Mouse (Mus musculus) embryo, embryonic 9.5 days (tissue): ENCODE data around the gene Acr.

Source experiments
- DNase-seq: peaks from one replicate; pipeline ENCODE4 v3.0.0-alpha.2; 2017; ENCODE audit errors: extremely low spot score

Gene Acr

DNA sequence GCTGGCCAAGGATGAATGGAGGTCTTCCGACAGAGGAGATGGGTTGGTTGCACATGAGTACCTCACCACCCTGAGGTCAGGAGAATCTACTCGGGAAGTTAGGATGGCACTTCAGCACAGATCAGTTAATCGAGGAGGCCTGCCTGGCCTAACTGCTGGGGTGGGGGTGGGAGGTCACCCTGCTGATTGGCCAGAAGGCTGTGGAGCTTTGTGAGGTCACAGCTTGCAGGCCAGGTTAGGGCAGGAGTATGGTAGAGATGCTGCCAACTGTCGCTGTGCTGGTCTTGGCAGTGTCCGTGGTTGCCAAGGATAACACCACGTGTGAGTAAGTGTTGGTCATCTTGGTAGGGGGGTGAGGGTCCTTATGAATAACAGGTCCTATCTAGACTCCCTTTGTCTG is at the start of gene Acr:
Gene Acr, plus strand, starts transcription at position 213 of the 400 bp plus-strand sequence.
- DNase-seq = no peak

DNA sequence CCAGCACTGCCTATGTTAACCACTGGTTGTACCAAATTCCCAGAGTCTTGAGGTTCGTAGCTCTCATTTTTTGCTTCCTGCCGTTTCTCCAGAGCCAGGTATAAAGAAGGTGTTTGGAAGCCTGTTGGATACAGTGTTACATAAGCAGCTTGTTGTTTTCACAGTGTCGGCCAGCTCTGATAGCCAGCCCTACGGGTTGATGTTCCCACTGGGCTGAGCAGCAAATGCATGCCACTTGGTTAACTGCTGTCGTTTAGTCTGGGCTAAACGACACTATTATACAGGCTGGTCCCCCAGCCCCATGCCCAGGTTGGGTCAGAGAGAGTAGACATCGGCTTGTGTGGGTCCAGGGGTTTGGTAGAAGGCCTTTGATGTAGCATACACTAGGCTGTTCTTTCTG is 46.2 kb upstream of the Acr start:
- DNase-seq = no peak

DNA sequence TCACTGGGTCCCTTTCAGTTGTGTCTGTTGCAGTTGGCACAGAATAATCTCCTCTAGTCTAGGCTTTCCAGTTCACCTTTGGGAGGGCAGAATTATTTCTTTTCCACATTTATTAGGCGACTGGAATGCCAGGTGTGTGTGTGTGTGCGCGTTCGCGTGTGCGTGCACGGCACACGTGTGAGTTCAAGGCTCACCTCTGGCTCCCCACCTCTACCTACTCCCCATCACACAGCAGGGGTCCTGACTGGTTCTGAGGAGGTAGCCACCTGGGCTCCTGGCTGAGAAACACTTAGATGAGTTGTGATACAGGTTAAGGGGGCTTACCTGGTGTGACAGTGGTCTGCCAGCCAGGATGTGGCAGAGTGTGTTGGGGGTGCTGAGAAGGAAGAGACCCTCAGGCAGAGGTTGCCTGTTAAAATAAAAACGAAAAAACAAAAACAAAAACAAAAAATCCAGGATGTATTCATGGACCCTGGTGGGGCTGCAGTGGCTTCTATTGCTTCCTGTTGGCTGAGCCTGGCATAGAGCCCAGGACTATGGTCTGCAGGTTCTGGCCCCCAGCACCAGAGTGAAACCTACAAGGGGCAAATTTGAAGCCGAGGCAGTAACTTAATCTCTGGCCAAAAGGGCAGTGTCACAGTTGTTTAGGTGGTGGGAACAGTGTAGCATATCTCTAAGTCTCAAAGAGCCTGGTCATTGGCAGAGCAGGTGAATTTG is 45.4 kb upstream of the Acr start:
- DNase-seq = no peak

DNA sequence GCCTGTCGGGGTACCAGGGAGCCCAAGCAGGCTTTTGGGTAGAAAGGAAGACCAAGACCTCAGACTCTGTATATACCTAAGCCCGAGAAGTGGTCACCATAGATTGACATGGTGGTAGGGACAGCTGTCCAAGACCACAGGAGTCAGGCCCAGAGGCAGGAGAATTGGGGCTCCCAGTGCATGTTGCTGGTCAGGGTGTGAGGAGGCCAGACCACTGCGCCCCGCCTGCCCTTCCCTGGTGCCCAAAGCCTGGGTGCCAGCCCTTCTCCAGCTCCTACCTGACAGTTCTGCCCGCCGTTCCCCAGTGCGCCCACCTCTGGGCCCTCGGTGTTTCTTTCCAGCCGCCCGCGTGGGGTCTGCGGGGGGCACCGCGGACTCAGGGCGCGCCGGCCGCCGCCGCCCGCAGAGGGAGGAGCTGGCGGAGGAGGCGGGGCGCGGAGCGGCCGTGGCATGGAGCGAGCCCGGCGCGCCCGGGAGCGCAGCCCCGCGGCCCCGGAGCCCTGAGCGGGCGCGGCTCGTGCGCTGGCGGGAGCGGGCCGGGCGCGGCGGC is 44.8 kb upstream of the Acr start:
- DNase-seq = peak; percentile 15

DNA sequence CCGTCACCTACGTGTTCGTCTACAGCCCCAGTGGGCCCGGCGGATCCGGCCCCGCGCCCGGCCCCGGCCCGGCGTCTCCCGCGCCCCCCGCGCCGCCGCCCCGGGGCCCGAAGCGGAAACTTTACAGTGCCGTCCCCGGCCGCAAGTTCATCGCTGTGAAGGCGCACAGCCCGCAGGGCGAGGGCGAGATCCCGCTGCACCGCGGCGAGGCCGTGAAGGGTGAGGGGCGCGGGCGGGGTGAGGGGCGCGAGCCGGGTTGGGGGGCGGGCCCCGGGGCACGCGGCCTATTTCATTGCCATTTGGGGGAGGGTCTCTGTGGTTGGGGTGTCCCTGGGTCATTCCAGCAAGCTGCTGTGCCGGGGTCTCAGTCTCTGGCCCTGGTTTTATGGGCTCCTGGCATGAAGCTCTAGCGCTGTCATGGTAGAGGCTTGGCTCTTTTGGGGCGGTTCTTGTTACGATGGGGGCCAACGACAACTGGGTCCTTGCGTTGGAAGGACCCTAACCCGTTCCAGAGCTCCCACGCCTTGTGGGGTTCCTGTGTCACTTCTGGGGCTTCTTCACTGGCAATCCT is 44.0 kb upstream of the Acr start:
- peak; percentile 39 for DNase-seq

DNA sequence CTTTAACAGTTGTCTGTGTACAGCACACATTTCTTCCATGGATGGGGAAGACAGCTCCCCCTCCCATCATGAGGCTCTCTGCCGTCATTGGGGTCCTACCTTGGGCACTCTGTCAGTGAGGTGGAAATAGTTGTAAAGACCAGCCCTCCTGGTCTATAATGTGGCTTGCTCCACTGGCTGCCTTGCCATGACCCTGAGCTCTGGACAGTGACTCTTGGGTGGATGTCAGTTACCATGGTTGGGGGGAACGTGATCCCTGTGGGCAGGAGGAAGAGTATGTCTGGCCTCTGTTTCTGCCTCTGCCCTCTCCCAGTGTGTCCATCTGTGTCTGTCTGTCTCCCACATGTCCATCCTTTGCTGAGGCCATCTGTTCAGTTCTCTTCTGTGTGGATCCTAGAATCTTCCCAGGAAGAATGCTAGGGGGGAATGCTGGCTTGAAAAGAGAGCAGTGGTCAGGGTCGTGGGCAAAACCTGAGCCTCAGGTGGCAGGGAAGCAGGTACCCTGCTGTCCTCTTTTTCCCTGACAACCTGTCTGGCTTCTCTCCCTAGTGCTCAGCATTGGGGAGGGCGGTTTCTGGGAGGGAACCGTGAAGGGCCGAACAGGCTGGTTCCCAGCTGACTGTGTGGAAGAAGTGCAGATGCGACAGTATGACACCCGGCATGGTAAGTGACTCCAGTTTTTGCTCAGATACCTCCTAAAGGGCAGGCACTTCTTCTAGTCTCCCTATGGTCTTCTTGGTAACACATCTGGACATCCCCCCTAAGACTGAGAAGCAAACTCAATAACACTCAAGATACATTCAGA is 43.3 kb upstream of the Acr start:
- DNase-seq = no peak

DNA sequence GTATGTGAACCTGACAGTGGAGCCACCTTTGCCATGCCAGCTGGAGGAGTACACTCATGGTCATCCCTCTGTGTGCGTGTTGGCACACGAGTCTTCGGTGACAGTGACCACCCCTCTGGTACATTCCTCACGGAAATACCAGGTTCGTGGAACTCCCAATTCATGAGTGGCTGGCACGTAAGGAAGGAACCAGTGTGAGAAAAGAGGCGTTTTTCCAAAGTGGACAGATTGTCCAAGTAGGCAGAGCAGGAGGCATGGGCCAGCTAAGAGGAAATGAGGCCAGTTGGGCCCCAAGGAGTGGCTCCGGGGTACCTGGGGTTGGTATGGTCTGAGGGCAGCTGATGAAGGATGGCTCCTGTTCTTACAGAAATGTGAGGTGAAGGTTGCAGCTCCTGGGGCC is 42.7 kb upstream of the Acr start:
- no peak for DNase-seq

DNA sequence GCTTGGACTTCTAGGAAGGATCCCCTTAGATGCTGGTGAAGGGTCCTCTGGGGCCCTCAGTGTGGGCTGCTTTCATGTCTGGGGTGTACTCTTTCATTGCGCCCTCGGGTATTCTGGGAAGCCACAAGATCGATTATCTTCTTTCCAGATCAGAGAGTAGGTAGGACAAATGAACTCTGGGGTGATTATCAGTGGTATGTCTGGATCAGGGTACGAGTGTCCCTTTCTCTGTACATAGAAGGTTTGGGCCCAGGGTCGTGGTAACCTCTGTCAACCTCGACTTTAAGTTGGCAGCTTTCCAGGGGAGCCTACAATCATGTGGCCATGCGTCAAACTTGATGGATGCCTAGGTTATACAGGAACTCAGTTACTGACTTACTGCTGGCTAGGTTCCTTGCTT is 42.2 kb upstream of the Acr start:
- DNase-seq = no peak

DNA sequence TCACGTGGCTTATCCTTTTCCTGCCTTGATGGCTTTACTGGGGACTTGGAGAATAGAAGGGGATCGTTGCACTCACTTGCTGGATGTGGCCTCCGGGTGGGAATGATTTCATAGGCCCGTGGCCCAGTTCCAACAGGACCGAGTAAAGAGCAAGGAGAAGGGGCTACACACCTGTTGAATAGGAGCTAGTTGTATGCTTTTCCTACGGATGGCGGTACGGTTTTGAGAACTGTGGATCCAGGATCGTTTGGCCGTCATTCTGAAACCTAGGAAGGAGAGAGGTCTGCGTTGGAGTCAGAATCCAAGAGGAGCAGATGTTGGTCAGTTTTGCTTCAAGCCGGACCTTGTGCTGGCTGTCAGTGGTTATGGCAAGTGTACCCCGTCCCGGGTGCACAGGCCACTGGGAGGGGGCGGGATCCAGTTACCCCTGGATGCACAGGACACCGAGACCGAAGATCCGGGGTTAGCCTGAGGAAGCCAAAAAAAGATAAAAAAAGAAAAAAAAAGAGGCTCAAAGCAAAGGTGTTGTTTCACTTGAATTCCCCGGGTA is 41.3 kb upstream of the Acr start:
- DNase-seq = no peak

DNA sequence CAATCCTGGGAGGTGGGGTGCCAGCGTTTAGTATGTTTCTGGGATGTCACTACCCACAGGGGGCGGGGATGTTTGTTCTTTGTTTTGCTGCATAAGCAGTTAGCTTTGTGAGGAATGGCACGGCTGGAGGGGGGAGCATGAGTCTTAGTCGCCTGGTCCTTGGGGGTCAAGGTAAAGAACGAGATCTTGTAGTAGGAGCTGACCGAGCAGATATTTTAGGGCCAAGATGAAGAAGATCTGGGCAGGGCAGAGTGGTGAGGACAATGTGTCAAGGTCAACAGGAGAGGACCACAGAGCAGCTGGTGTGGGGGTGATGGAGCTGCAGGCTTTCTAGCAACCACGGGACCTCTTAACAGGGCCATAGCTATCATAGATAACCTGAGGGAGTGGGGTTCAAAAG is 40.7 kb upstream of the Acr start:
- no peak for DNase-seq

DNA sequence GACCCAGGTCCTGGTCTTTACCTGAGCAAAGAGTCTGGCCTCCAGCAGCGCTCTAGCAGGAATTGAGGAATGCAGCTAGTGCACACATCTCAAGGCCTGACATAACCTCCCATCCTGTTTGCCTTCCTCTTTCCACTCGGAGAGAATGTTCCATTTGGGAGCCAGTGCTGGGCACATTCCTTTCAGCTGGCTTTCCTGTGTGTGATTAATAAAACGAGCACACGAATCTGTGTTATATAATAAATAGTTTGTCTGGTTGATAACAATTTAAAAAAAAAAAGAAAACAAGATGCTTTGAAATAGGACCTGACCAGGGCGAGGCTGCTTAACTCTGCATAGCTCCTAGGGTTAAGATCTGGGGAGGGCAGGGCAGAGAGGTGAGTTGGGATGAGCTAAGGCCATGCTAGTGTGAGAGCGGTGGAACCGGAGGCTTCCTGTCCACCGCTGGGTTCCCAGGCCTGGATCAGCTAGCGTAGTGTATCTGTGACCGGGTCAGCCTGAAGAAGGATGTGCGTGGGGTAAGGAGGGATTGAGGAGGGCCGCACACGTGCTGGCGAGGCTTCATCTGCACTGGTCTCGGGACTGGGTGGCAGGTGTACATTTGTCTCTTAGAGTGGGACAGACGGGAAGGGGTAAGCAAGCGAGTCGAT is 39.8 kb upstream of the Acr start:
- no peak for DNase-seq

DNA sequence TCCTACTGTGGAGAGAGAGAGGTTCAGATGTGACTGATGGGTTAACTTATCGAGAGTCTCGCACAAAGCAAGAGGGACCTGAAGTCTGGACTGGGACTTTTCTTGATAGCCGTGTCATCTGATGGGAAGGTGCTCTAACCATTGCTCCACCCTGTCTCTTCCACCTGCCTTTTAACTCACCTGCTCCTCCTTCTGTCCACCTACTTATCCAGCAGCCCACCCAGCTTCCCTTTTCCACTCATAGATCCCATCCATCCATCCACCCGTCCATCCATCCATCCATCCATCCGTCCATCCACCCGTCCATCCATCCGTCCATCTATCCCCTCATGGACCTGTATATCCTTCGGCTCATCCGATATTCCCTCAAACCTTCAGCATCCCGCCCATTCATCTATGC is 39.2 kb upstream of the Acr start:
- DNase-seq = no peak

DNA sequence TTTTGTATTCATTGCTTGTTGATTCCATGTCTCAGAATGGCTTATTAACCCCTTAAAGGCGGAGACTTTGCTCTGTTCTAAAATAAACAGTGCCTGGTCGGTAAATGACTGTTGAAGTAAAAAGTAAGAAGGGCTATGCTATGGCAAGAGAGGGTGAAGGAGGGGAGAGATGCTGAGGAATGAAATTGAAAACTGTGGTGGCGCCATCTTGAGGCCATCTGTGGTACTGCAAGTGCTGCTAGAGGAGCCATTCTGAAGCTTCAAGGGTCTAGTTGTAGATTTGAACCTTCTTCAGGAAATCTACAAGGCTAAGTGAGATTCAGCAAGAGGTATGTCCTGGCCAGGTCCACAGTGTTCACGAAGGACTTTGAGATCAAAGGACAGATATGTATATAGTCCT is 37.8 kb upstream of the Acr start:
- DNase-seq = peak; percentile 71

DNA sequence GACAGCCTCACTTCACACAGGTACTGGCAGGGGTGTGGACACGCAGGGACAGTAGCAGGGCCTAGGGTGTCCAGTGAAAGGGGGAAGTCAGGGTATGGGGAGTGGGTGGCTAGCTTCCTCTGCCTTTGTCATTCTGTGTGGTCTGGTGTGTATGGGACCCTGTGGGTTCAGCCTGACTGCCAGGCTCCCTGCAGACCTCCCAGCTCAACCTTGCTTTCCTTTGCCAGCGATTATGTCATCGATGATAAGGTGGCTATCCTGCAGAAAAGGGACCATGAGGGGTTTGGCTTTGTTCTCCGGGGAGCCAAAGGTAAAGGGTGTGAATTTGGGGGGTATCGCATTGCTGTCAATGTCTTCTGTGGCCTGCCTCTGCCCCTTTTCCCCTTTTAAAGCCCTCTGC is 36.7 kb upstream of the Acr start:
- DNase-seq = no peak

DNA sequence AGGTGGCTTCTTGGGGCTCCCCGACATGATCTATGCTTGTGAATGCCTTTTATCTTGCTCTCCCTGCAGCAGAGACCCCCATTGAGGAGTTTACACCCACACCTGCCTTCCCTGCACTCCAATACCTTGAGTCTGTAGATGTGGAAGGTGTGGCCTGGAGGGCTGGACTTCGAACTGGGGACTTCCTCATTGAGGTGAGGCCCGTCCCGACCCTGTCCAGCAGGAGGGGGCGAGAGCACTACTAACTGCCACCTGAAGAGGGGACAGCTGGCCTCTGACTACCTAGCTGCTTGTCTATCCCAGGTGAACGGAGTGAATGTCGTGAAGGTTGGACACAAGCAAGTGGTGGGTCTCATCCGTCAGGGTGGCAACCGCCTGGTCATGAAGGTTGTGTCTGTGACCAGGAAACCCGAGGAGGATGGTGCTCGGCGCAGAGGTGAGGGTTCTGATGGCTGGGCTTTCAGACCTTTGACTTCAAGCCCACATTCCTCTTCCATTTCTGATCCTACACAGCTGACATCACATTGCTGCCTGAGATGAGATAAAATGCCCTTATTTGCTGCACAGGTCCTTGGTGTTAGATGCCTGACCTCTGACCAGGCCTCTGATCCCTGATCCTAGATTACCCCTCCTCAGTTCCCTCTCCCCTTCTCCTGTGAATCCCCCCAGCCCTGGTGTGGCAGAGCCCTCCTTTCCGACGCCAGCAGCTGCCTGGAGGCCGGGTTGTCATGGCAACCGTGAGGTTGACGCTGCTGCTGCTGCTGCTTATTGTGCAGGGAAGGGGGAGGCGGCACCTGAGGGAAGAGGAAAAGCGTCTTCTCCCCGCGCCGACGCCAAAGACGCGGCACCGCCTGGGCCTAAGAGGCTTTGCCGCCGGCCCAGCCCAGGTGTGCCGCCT is 35.9 kb upstream of the Acr start:
- peak; percentile 65 for DNase-seq

DNA sequence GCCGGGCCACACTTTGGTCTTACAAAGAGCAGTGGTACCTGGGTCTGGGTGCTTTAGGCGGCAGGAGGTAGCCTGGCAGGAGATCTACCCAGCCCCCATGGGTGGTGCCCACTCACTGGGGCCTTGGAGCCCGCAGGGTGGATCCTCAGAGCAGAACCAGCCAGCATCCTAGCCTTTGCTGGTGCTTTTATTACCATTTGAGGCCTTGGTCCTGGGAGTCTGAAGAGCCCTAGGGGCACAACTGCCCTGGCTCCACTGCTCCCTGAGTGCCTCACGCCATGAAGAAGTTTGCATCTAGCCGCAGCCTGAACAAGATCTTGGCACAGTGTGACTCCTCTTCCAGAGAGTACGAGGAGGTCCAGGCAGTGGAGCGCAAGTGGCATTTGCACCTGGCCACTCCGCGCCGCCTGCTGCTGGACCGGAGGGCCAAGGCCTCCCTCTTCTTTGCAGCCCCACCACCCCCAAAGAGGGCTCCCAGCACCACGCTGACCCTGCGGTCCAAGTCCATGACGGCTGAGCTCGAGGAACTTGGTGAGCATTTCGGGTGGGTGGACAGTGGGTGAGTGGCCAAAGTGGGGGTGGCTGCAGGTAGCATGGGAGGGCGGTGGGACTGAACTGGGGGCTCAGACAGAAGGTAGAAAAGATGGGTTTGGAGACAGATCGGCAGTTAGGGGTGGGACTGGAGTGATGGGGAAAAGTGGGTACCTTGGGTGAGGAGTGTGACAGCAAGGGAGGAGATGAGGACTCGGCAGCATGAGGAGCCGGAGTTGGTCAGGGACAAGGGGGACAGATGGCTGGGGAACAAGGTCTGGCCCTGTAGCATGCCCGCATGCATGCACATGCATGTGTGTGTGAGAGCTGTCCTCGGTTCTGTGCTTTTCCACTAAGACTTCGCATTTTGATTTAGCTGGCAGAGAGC is 34.9 kb upstream of the Acr start:
- no peak for DNase-seq

DNA sequence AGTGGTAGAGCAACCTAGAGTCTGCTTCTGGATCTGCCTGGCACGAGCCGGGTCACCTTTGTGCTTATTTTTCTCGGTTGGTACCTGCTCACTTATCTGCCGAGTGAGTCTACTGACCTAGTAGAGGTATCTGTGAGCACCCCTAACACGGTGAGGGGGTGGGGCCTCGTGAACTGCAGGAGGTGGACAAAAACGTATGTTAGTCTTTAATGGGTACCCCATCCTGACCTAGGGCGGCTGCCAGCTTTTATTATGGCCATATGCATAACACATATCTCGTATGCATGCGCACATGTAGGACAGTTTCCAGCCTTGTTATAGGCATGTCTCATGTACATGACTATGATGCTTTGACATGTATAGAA is 34.3 kb upstream of the Acr start:
- no peak for DNase-seq

DNA sequence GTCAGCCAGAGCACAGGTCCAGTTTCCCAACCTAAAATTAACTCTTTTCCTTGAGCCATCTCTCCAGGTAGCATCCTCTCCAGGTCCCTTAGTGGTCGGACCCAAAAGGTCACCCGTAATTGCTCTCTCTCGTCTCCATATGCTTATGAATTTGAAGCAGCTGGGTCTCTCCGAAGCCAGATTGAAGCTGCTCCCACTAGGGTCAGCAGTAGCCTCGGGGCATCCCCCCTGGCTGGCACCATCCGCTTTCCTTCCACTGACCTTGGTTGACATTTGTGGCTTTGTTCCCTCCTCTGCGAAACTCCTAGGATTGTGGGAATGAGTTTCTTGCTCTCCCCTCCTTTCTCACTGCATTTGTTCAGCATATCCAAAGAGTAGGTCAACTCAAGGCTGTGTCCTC is 24.0 kb upstream of the Acr start:
- DNase-seq = no peak

DNA sequence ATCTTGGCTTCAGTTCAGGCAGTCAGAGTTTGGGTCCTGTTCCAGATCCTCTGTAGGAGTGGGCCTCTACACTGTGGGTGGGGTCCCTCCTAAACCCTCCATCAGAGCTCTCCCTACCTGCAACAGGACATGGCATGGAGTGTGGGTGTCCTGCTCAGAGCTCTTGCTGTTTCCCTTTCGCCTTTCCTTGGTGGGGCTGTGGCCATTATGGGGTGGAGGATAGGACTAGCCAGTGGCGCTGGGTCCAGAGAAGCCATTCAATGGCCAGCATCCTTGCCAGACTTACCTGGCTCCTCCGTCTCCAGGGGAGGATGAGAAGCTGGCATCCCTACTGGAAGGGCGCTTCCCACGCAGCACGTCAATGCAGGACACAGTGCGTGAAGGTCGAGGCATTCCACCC is 20.8 kb upstream of the Acr start:
- no peak for DNase-seq
